Mouse (Mus musculus): Measurements from ENCODE around the gene Gm6583.
A peak's percentile ranks its signal among the peaks of the same experiment; 100 is the strongest.
"Not testable (repeated sequence)": the region's sequence is repeated elsewhere in the genome, so short reads cannot be mapped to it uniquely, and the experiment has no call there.

The Gm6583 gene

DNA sequence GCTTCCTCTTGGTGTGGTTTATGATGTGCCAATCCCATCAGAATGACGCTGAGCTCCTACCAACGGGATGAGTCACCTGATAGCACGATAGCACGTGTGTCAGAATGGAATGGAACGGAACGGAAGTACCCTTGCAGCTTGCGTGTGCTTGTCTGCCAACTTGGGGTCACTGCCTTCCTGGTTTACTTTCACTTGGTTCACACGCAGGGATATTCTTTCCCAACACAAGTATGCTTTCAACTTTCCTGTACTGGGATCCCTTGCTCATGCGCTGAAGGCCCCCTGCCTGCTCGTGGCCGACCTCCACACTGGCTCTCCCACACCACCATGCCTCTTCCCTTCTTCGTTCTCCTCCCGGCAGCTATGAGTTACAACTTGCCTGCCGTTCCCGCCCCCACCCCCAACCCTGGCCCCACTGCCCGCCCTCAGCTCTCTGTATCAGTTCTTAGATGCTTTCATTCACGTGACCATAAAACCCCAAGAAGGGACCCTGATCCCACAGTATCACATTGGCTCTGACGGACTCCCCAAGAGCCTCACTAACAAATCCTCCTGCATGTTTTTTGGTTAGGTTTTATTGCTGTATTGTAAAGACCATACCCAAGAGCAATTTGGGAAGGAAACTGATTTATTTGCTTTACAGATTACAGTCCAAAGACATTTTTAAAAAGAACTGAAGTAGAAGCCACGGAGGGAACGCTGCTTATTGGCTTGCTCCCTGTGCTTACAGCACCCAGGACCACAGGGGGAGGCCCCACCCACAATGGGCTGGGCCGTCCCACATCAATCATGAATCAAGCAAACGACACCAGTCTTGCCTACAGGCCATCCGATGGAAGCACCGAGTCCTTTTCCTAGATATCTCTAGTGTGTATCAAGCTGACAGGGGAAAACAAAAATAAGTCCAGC is 30.9 kb downstream of the Gm6583 start:
- no peak for DNase-seq

DNA sequence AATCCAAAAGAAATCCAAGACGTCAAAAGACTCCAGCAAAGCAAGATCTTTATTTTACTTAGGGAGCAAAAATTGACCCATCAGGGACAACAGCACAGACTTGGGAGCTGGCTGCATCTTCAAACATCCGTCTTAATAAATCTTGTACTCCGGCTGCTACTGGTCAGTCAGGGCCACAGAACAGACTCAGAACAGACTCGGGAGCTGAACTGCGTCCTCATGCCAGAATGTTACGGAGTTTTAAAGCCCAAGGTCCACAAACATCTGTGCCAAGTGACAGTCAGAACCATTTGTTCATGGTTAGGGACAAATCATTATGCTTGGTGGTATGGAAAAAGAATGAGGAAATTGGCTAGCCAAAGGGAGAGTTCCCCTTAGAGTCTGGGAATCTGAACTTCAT is 32.6 kb downstream of the Gm6583 start:
- no peak for DNase-seq

DNA sequence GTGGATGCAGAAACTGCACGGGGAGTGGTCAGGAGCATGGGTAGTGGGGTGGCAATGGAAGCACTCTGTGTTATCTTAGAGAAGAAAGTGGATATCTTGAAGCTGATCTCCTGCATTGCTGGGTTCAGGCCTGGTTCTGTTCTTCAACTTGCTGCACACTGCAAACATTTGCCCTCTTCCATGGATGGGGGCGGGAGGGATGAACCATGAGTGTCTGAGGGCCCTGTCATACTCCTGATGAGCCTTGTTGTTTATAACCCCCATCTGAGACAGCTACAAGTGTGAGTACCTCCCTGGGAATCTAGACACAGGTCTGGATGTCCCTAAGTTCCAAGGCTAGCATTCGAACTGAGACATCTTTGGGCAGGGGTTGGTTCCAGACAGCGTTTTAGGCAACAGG is 34.5 kb downstream of the Gm6583 start:
- no peak for DNase-seq

DNA sequence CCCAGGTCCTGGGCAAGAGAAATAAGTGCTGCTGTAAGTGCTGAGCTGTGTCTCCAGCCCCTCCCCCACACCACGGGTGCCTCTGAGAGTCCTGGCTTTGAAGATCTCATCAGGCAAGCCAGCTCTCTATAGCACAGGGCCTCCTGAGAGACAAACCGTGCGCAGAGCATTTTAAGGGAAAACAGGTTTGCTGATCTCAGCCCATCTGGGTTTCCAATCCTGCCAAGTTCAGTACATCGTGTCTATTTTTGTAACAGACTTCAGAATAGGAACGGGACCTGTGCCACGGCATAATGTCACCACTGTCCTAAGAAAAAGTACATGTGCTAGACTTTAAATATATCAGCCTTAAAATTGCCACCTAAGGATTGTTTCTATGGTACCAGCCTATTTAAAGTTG is 34.9 kb downstream of the Gm6583 start:
- DNase-seq, result peak; percentile 78

DNA sequence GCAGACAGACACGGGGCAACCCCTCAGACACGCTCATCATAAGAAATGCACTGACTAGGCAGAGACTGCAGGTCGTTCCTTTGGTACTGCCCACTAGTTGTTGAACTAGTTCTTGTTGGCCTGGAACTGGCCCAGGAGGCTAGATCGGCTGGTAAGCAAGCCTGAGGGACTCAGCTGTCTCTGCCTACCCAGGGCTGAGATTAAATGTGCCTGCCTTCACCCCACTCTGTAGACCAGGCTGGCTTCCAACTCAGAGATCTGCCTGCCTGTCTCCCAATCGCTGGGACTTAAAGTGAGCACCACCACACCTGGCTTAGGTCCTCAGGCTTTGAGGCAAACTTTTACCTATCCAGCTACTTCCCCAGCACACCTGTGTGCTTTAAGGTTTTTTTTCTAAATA is 35.5 kb downstream of the Gm6583 start:
- no peak for DNase-seq

DNA sequence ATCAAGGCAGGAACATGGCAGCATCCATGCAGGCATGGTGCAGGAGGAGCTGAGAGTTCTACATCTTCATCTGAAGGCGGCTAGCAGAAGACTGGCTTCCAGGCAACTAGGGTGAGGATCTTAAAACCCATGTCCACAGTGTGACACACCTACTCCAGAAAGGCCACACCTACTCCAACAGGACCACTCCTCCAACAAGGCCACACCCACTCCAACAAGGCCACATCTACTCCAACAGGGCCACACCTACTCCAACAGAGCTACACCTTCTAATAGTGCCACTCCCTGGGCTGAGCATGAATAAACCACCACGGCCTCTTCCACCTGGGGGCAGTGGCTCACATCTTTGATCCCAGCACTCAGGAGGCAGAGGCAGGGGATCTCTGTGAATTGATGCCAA is 36.5 kb downstream of the Gm6583 start:
- DNase-seq, result not testable (repeated sequence)

DNA sequence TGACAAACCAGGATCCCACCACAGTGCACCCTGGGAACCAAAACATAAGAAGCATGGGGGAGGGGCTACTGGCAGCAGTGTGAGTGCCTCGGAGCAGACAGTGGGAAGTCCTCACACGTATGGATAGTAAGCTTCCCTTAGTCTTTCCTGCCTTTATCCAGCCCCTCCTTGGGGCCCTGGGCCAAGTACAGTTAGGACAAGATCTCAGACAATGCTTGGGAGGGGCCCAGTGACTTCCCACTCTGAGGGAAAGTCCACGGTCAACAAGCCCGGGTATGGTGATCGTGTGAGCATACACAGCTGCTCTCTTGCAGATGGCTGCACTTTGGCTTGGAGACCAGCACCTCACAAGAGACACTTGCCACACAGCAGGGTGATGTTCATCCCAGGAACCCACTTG is 38.5 kb downstream of the Gm6583 start:
- DNase-seq, result no peak

DNA sequence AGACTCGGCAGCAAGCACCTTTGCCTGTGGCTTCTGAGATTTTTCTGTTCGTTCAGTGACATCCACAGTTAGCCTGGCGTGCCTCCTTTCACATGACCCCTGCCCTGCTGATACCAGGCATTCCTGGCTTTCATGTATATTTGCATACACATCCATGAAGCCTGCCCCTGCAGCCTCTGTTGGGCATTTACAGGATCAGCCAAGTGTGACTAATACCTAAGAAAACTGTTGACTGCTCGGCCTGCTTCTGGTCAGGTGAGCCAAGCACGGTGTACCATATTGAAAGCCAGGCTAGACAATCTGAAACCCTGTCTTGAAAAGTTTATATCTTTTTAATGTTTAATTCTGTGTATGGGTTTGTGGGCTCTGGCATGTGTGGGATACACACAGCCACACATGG is 39.4 kb downstream of the Gm6583 start:
- no peak for DNase-seq

DNA sequence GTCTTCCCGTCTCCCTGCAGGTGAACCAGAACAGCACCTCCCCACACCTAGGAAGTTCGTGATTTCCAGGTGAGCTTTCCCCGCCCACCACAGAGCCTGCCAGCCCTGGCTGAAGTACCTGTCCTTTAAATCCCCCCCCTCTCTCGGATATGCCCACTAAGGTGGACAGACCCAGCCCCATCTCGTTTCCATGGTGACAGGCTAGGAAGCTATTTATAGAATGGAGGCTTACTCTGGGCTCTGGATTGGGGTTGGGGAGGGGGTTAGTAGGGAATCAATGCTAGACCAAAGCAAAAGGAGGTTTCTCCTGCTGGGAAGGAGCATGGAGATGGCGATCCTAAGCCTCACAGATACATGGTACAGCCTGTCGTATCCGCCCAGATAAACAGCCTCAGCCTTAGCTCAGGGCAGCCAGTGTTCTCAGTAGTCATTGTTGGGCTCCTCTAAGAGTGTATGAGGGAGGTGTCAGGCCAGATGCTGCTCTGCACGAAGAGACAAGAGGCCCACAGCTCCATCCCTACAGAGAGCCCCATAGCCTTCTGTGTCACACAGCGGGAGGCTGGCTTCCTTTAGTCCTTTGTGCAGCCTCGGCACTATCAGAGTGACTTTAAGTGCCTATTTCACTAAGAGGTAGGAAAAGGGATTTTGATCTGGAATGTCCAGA is 42.5 kb downstream of the Gm6583 start:
- DNase-seq, result no peak

DNA sequence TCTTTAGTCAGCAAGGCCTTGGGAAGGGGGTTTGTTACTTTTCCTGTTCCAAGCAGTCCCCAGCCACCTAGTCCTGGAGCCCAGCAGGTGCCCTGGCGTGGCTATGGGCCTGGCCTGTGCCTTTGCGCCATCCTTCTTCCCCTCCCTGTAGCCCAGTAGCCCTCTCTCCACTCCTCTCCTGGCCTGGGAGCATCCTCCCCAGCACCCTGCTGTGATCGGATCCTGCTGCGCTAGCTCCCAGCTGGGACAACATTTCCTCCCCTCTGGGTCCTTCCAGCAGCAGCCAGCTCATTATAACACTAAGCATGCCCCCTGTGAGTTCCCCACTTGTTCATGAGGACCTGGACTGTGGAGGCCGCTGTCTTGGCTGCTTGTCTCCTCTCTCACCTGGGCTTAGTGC is 50.0 kb downstream of the Gm6583 start:
- no peak for DNase-seq
